Mouse (Mus musculus): ENCODE results near the gene Gtf2h3. TPM values are rescaled to one million over a fixed set of nuclear protein-coding genes. Genes with fewer than 3 reads are reported as not detected.

The Gtf2h3 gene
- 86.6 and 90.0 TPM in 2 replicates for polyA plus RNA-seq (2016; fragmentation: Nextera tagmentation; extraction: Ambion mirVana)

- H3K27ac ChIP-seq: no peak within 1 kb of the TSS
- WGBS: under 1% methylated on average over 51 of the region's 51 CpGs
- peak within 1 kb of the TSS; percentile 78 for H3K9ac ChIP-seq (replicated peaks)
- peak within 1 kb of the TSS; percentile 90 for H3K4me2 ChIP-seq
- peak within 1 kb of the TSS; percentile 80 for H3K4me3 ChIP-seq (replicated peaks)
- peak; percentile 85 for ATAC-seq (ENCODE audit: insufficient number of reproducible peaks, insufficient read depth, low FRiP score, low TSS enrichment, low read depth)
- H3K36me3 ChIP-seq: peaks cover 56% of the 10 kb centered on the region
- H3K27me3 ChIP-seq: no peaks in the 10 kb centered on the region
- peaks cover 18% of the 10 kb centered on the region for H3K4me1 ChIP-seq (replicated peaks)
- H3K9me3 ChIP-seq: no peaks in the 10 kb centered on the region
Observed at GRCm38 (mm10) chr5:124578633-124579317, at the start of gene Gtf2h3, which contains the start of gene Eif2b1. Gene Gtf2h3 (plus strand): TSS chr5:124579140. Gene Eif2b1 (minus strand): TSS chr5:124579131.

GRCm38 (mm10) chr5:124529191-124529651 is 49.7 kb upstream of the Gtf2h3 start:
- no peaks in the 10 kb centered on the region for H3K27me3 ChIP-seq
- H3K4me1 ChIP-seq (replicated peaks): peaks cover 37% of the 10 kb centered on the region
- peaks cover 23% of the 10 kb centered on the region for H3K36me3 ChIP-seq
- H3K4me2 ChIP-seq: peak overlapping the region; percentile 65
- H3K9ac ChIP-seq (replicated peaks): peak overlapping the region; percentile 53
- WGBS: 12% methylated on average over 8 of the region's 8 CpGs
- H3K4me3 ChIP-seq (replicated peaks): peak overlapping the region; percentile 82
- H3K9me3 ChIP-seq: no peaks in the 10 kb centered on the region
- peak overlapping the region; percentile 57 for H3K27ac ChIP-seq
- ATAC-seq (ENCODE audit: insufficient number of reproducible peaks, insufficient read depth, low FRiP score, low TSS enrichment, low read depth): no peak

- Histone ChIP-seq H3K36me3 (peaks cover 18% of the 10 kb centered on the region), H3K4me1 (replicated peaks) (peaks cover 37% of the 10 kb centered on the region), H3K9me3 (no peaks in the 10 kb centered on the region), H3K27me3 (no peaks in the 10 kb centered on the region), H3K4me3 (replicated peaks) (peak overlapping the region; percentile 82), H3K9ac (replicated peaks) (peak overlapping the region; percentile 53), H3K4me2 (peak overlapping the region; percentile 65), H3K27ac (peak overlapping the region; percentile 57; the same call in 1 of the 2 replicates)
- no peak for ATAC-seq (ENCODE audit: insufficient number of reproducible peaks, insufficient read depth, low FRiP score, low TSS enrichment, low read depth)
- 51% methylated on average over 8 of the region's 8 CpGs for WGBS
Observed at GRCm38 (mm10) chr5:124529697-124530096, 49.2 kb upstream of the Gtf2h3 start.

- Histone ChIP-seq H3K27me3 (0 out of 2 replicates have a peak, but pooled peaks cover 2% of the 10 kb centered on the region), H3K9ac (replicated peaks) (peak within 1 kb of the TSS; percentile 84), H3K4me3 (replicated peaks) (peak within 1 kb of the TSS; percentile 82), H3K4me1 (replicated peaks) (peaks cover 37% of the 10 kb centered on the region), H3K4me2 (peak within 1 kb of the TSS; percentile 65), H3K9me3 (no peaks in the 10 kb centered on the region), H3K27ac (peak within 1 kb of the TSS; percentile 88), H3K36me3 (peaks cover 10% of the 10 kb centered on the region)
- peak; percentile 85 for ATAC-seq (ENCODE audit: insufficient number of reproducible peaks, insufficient read depth, low FRiP score, low TSS enrichment, low read depth)
- WGBS: under 1% methylated on average over 94 of the region's 96 CpGs
Observed at GRCm38 (mm10) chr5:124530655-124531582, 48.0 kb upstream of the Gtf2h3 start, which contains the start of gene Rilpl1. Gene Rilpl1 (minus strand): TSS chr5:124531391.

- 13% methylated on average over 14 of the region's 14 CpGs for WGBS
- peak; percentile 27 for ATAC-seq (ENCODE audit: insufficient number of reproducible peaks, insufficient read depth, low FRiP score, low TSS enrichment, low read depth)
- Histone ChIP-seq H3K4me2 (peak overlapping the region; percentile 65), H3K27me3 (0 out of 2 replicates have a peak, but pooled peaks cover 3% of the 10 kb centered on the region), H3K36me3 (peaks cover 3% of the 10 kb centered on the region; the same call in 1 of the 2 replicates), H3K9ac (replicated peaks) (peak overlapping the region; percentile 84), H3K9me3 (no peaks in the 10 kb centered on the region), H3K4me3 (replicated peaks) (peak overlapping the region; percentile 82), H3K4me1 (replicated peaks) (peaks cover 38% of the 10 kb centered on the region), H3K27ac (peak overlapping the region; percentile 88)
Observed at GRCm38 (mm10) chr5:124531583-124531930, 47.4 kb upstream of the Gtf2h3 start.

GRCm38 (mm10) chr5:124532451-124532850 is 46.5 kb upstream of the Gtf2h3 start:
- Histone ChIP-seq H3K9me3 (no peaks in the 10 kb centered on the region), H3K4me1 (replicated peaks) (peaks cover 44% of the 10 kb centered on the region), H3K9ac (replicated peaks) (no peak overlapping the region), H3K4me2 (no peak overlapping the region), H3K27me3 (0 out of 2 replicates have a peak, but pooled peaks cover 6% of the 10 kb centered on the region), H3K27ac (0 out of 2 replicates have a peak overlapping the region, but pooled peaks have one; percentile 58), H3K36me3 (no peaks in the 10 kb centered on the region; the same call in 1 of the 2 replicates), H3K4me3 (replicated peaks) (no peak overlapping the region)
- 0 out of 2 replicates have a peak, but pooled peaks have one; percentile 9 for ATAC-seq (ENCODE audit: insufficient number of reproducible peaks, insufficient read depth, low FRiP score, low TSS enrichment, low read depth)
- 37% methylated on average over 7 of the region's 7 CpGs for WGBS

- H3K36me3 ChIP-seq: no peaks in the 10 kb centered on the region
- H3K27me3 ChIP-seq: 0 out of 2 replicates have a peak, but pooled peaks cover 6% of the 10 kb centered on the region
- 57% methylated on average over 5 of the region's 5 CpGs for WGBS
- peaks cover 24% of the 10 kb centered on the region for H3K4me1 ChIP-seq (replicated peaks)
- H3K4me2 ChIP-seq: no peak overlapping the region
- H3K4me3 ChIP-seq (replicated peaks): no peak overlapping the region
- H3K9me3 ChIP-seq: no peaks in the 10 kb centered on the region
- ATAC-seq (ENCODE audit: insufficient number of reproducible peaks, insufficient read depth, low FRiP score, low TSS enrichment, low read depth): no peak
- H3K9ac ChIP-seq (replicated peaks): no peak overlapping the region
- no peak overlapping the region for H3K27ac ChIP-seq
Observed at GRCm38 (mm10) chr5:124535016-124535415, 43.9 kb upstream of the Gtf2h3 start.

- H3K36me3 ChIP-seq: no peaks in the 10 kb centered on the region
- ATAC-seq (ENCODE audit: insufficient number of reproducible peaks, insufficient read depth, low FRiP score, low TSS enrichment, low read depth): no peak
- peak overlapping the region; percentile 47 for H3K4me2 ChIP-seq
- H3K27ac ChIP-seq: no peak overlapping the region
- H3K9ac ChIP-seq (replicated peaks): peak overlapping the region; percentile 42
- H3K4me3 ChIP-seq (replicated peaks): peak overlapping the region; percentile 23; the same call in 1 of the 2 replicates
- 0 out of 2 replicates have a peak, but pooled peaks cover 6% of the 10 kb centered on the region for H3K27me3 ChIP-seq
- 5% methylated on average over 17 of the region's 17 CpGs for WGBS
- H3K9me3 ChIP-seq: no peaks in the 10 kb centered on the region
- H3K4me1 ChIP-seq (replicated peaks): peaks cover 15% of the 10 kb centered on the region
Observed at GRCm38 (mm10) chr5:124536776-124537175, 42.2 kb upstream of the Gtf2h3 start.

- H3K27ac ChIP-seq: no peak overlapping the region
- no peak overlapping the region for H3K4me3 ChIP-seq (replicated peaks)
- H3K9me3 ChIP-seq: no peaks in the 10 kb centered on the region
- peaks cover 18% of the 10 kb centered on the region for H3K4me1 ChIP-seq (replicated peaks)
- ATAC-seq (ENCODE audit: insufficient number of reproducible peaks, insufficient read depth, low FRiP score, low TSS enrichment, low read depth): no peak
- H3K4me2 ChIP-seq: no peak overlapping the region
- no peak overlapping the region for H3K9ac ChIP-seq (replicated peaks)
- 78% methylated on average over 15 of the region's 16 CpGs for WGBS
- peaks cover 12% of the 10 kb centered on the region for H3K36me3 ChIP-seq
- 0 out of 2 replicates have a peak, but pooled peaks cover 6% of the 10 kb centered on the region for H3K27me3 ChIP-seq
Observed at GRCm38 (mm10) chr5:124538813-124539792, 39.8 kb upstream of the Gtf2h3 start.

- Histone ChIP-seq H3K27me3 (0 out of 2 replicates have a peak, but pooled peaks cover 6% of the 10 kb centered on the region), H3K9ac (replicated peaks) (no peak overlapping the region), H3K27ac (peak overlapping the region; percentile 62; the same call in 1 of the 2 replicates), H3K9me3 (no peaks in the 10 kb centered on the region), H3K4me2 (peak overlapping the region; percentile 45), H3K36me3 (peaks cover 20% of the 10 kb centered on the region), H3K4me1 (replicated peaks) (peaks cover 18% of the 10 kb centered on the region), H3K4me3 (replicated peaks) (peak overlapping the region; percentile 98)
- ATAC-seq (ENCODE audit: insufficient number of reproducible peaks, insufficient read depth, low FRiP score, low TSS enrichment, low read depth): no peak
- 75% methylated on average over 4 of the region's 4 CpGs for WGBS
Observed at GRCm38 (mm10) chr5:124539905-124540304, 39.0 kb upstream of the Gtf2h3 start.
